Mouse (Mus musculus): Measurements from ENCODE around the gene Rbfox3. TPM values are rescaled to one million over a fixed set of nuclear protein-coding genes. Genes with fewer than 3 reads are reported as not detected.

The Rbfox3 gene
- total and polyA plus RNA-seq, 3 experiments: not detected

GRCm38 (mm10) chr11:118728083-118728551 lies 183.3 kb downstream of the Rbfox3 start:
- peaks cover 12% of the 10 kb centered on the region for H3K9me3 ChIP-seq (replicated peaks; ENCODE audit: low read length)
- in situ Hi-C loops (cut with MboI; ENCODE audit: low pct_ligation_motif_present, low pct_unique_long_range_greater_than_20kb, low sequenced_read_pairs) (loop anchor here (25.0 kb wide), 1 partner anchor 291 kb away; the partner anchor contains the start of gene C1qtnf1), dilution Hi-C loops (cut with MboI; ENCODE audit: extremely low pct_ligation_motif_present, extremely low pct_unique_long_range_greater_than_20kb, low sequenced_read_pairs) (no loop called here)
- H3K36me3 ChIP-seq (replicated peaks in 1 of 2; ENCODE audit: control insufficient read depth in 1 of 2, insufficient read depth in 1 of 2, low read length in 1 of 2): no peaks in the 10 kb centered on the region
- H3K4me3 ChIP-seq (replicated peaks in 1 of 3; ENCODE audit: low read depth in 2 of 3, low read length in 2 of 3, poor library complexity in 1 of 3): no peak overlapping the region
- no peak overlapping the region for H3K4me2 ChIP-seq (ENCODE audit: insufficient read depth, low read depth, poor library complexity, severe bottlenecking)
- H3K27ac ChIP-seq (ENCODE audit: insufficient read depth, low read depth): no peak overlapping the region
- H3K27me3 ChIP-seq (replicated peaks): peaks cover 87% of the 10 kb centered on the region
- TF ChIP-seq MAX (IDR thresholded peaks at IDR 0.05; ENCODE audit: low read length) (no peak), ZKSCAN1 (IDR thresholded peaks at IDR 0.05; ENCODE audit: borderline replicate concordance, low read depth, low read length) (no peak), POLR2A (IDR thresholded peaks at IDR 0.05; ENCODE audit: low read depth, low read length) (no peak), USF2 (conservative IDR thresholded peaks at IDR 0.05; ENCODE audit: low read depth, low read length) (no peak), E2F4 (IDR thresholded peaks at IDR 0.05; ENCODE audit: insufficient replicate concordance, low read depth, low read length) (no peak), NELFE (IDR thresholded peaks at IDR 0.05; ENCODE audit: low read depth, low read length) (no peak), EP300 (IDR thresholded peaks at IDR 0.05; ENCODE audit: low read length) (no peak), KAT2A (IDR thresholded peaks at IDR 0.05; ENCODE audit: insufficient replicate concordance, low read length) (no peak), MAZ (IDR thresholded peaks at IDR 0.05; ENCODE audit: low read depth, low read length) (no peak), RCOR1 (conservative IDR thresholded peaks at IDR 0.05; ENCODE audit: low read depth, low read length) (no peak)
- peaks cover 0 to 7% of the 10 kb centered on the region in 2 experiments; a peak in 2 of 4 replicates for H3K4me1 ChIP-seq (ENCODE audit: control insufficient read depth in 1 of 2, insufficient read depth in 2 of 2)
- DNase-seq (ENCODE audit: extremely low read depth): no peak
- H3K9ac ChIP-seq (ENCODE audit: insufficient read depth, low read depth): no peak overlapping the region
- no peaks in the 10 kb centered on the region for H3K79me2 ChIP-seq (replicated peaks; ENCODE audit: control insufficient read depth, extremely low read depth, insufficient read depth, poor library complexity, severe bottlenecking)

- Histone ChIP-seq H3K4me1 (ENCODE audit: control insufficient read depth in 1 of 2, insufficient read depth in 2 of 2) (peaks cover 0 to 3% of the 10 kb centered on the region in 2 experiments; a peak in 2 of 4 replicates), H3K79me2 (replicated peaks; ENCODE audit: control insufficient read depth, extremely low read depth, insufficient read depth, poor library complexity, severe bottlenecking) (no peaks in the 10 kb centered on the region), H3K4me3 (replicated peaks in 1 of 3; ENCODE audit: low read depth in 2 of 3, low read length in 2 of 3, poor library complexity in 1 of 3) (no peak overlapping the region), H3K4me2 (ENCODE audit: insufficient read depth, low read depth, poor library complexity, severe bottlenecking) (no peak overlapping the region), H3K9me3 (replicated peaks; ENCODE audit: low read length) (peaks cover 12% of the 10 kb centered on the region), H3K36me3 (replicated peaks in 1 of 2; ENCODE audit: control insufficient read depth in 1 of 2, insufficient read depth in 1 of 2, low read length in 1 of 2) (no peaks in the 10 kb centered on the region), H3K27ac (ENCODE audit: insufficient read depth, low read depth) (no peak overlapping the region), H3K9ac (ENCODE audit: insufficient read depth, low read depth) (no peak overlapping the region), H3K27me3 (replicated peaks) (peaks cover 86% of the 10 kb centered on the region)
- dilution Hi-C loops (cut with MboI; ENCODE audit: extremely low pct_ligation_motif_present, extremely low pct_unique_long_range_greater_than_20kb, low sequenced_read_pairs) (no loop called here), in situ Hi-C loops (cut with MboI; ENCODE audit: low pct_ligation_motif_present, low pct_unique_long_range_greater_than_20kb, low sequenced_read_pairs) (loop anchor here (25.0 kb wide), 1 partner anchor 289 kb away; the partner anchor contains the start of gene C1qtnf1)
- TF ChIP-seq MEF2A (IDR thresholded peaks at IDR 0.05; ENCODE audit: borderline replicate concordance, low read depth, low read length) (no peak), TBP (conservative IDR thresholded peaks at IDR 0.05; ENCODE audit: low read depth, low read length) (no peak), RAD21 (IDR thresholded peaks at IDR 0.05; ENCODE audit: low read depth, low read length) (no peak), BHLHE40 (IDR thresholded peaks at IDR 0.05; ENCODE audit: low read depth, low read length) (no peak), SMC3 (IDR thresholded peaks at IDR 0.05; ENCODE audit: low read depth, low read length) (no peak), EP300 (IDR thresholded peaks at IDR 0.05; ENCODE audit: low read length) (no peak), MYC (IDR thresholded peaks at IDR 0.05; ENCODE audit: low read depth, low read length) (no peak)
- no peak for DNase-seq (ENCODE audit: extremely low read depth)
Observed at GRCm38 (mm10) chr11:118726430-118726829, 185.0 kb downstream of the Rbfox3 start.

All from CH12.LX (cell line).